Mouse (Mus musculus) MEL (cell line): Measurements from ENCODE around the gene Dirc2. TPM values are rescaled to one million over a fixed set of nuclear protein-coding genes. Genes with fewer than 3 reads are reported as not detected.
A peak's percentile ranks its signal among the peaks of the same experiment; 100 is the strongest.

Source experiments
- DNase-seq: peaks from one replicate; pipeline ENCODE4 v3.0.0; 2011; ENCODE audit warnings: low read depth, low spot score
- H3K27ac ChIP-seq: 2 replicates; pipeline ENCODE4 v1.5.1; 2012; ENCODE audit warnings: low read depth, mild to moderate bottlenecking, control low read depth, low read length, moderate library complexity; ENCODE audit not compliant: control insufficient read depth
- H3K27me3 ChIP-seq, 2 experiments: fragments of 150-350 bp in 1 of 2; sonication (generic) in 1 of 2; 2 replicates each; pipeline ENCODE4 v1.6.1; 2012; ENCODE audit warnings: low read length in 2 of 2, mild to moderate bottlenecking in 2 of 2, improper control_type of control experiment in 1 of 2, moderate library complexity in 1 of 2; ENCODE audit not compliant: insufficient read depth in 2 of 2, control insufficient read depth in 1 of 2
- H3K36me3 ChIP-seq, 2 experiments: 2 replicates each; pipeline ENCODE4 v1.6.1; 2012 to 2014; ENCODE audit warnings: low read length in 2 of 2, improper control_type of control experiment in 1 of 2, inconsistent platforms in 1 of 2, mild to moderate bottlenecking in 1 of 2; ENCODE audit not compliant: insufficient read depth in 2 of 2, control insufficient read depth in 1 of 2
- H3K4me1 ChIP-seq, 2 experiments: fragments of 150-350 bp in 1 of 2; sonication (generic) in 1 of 2; 2 replicates each; pipeline ENCODE4 v1.6.1; 2012; ENCODE audit warnings: low read length in 2 of 2, improper control_type of control experiment in 1 of 2, mild to moderate bottlenecking in 1 of 2; ENCODE audit not compliant: insufficient read depth in 2 of 2, control insufficient read depth in 1 of 2
- H3K4me3 ChIP-seq, 2 experiments: fragments of 150-350 bp in 1 of 2; sonication (generic) in 1 of 2; 2 replicates each; pipeline ENCODE4 v1.5.1; 2012; ENCODE audit warnings: low read depth in 2 of 2, low read length in 2 of 2, mild to moderate bottlenecking in 2 of 2, moderate library complexity in 2 of 2, control low read depth in 1 of 2, improper control_type of control experiment in 1 of 2; ENCODE audit not compliant: control insufficient read depth in 1 of 2, insufficient read depth in 1 of 2
- H3K79me2 ChIP-seq: 2 replicates; pipeline ENCODE4 v1.6.1; 2012; ENCODE audit warnings: mild to moderate bottlenecking, low read length, moderate library complexity; ENCODE audit not compliant: control insufficient read depth, poor library complexity, insufficient read depth
- H3K9ac ChIP-seq: 2 replicates; pipeline ENCODE4 v1.6.1; 2012; ENCODE audit warnings: low read depth, mild to moderate bottlenecking, control low read depth, low read length, moderate library complexity; ENCODE audit not compliant: control insufficient read depth, poor library complexity, severe bottlenecking
- H3K9me3 ChIP-seq: fragments of 150-350 bp; sonication (generic); replicated peaks from 2 replicates; pipeline ENCODE4 v1.6.1; 2012; ENCODE audit warnings: mild to moderate bottlenecking, low read length, improper control_type of control experiment, moderate library complexity; ENCODE audit not compliant: insufficient read depth
- BHLHE40 ChIP-seq: IDR thresholded peaks from 2 replicates; pipeline ENCODE4 v1.6.1; 2012; ENCODE audit warnings: low read depth, mild to moderate bottlenecking, inconsistent platforms, low read length, improper control_type of control experiment, borderline replicate concordance
- CHD1 ChIP-seq: IDR thresholded peaks from 2 replicates; pipeline ENCODE4 v1.6.1; 2012; ENCODE audit warnings: low read depth, mild to moderate bottlenecking, inconsistent platforms, low read length, improper control_type of control experiment
- E2F4 ChIP-seq: IDR thresholded peaks from 2 replicates; pipeline ENCODE4 v1.6.1; 2011; ENCODE audit warnings: low read depth, low read length, improper control_type of control experiment, borderline replicate concordance
- ELF1 ChIP-seq: IDR thresholded peaks from 2 replicates; pipeline ENCODE4 v1.6.1; 2014; ENCODE audit warnings: low read depth, mild to moderate bottlenecking, inconsistent platforms, low read length, improper control_type of control experiment, moderate library complexity
- EP300 ChIP-seq, 2 experiments: IDR thresholded peaks; 2 replicates each; pipeline ENCODE4 v1.6.1; 2011; ENCODE audit warnings: improper control_type of control experiment in 2 of 2, low read length in 2 of 2, low read depth in 1 of 2, mild to moderate bottlenecking in 1 of 2
- ETS1 ChIP-seq: IDR thresholded peaks from 2 replicates; pipeline ENCODE4 v1.6.1; 2012; ENCODE audit warnings: low read depth, mild to moderate bottlenecking, inconsistent platforms, low read length, improper control_type of control experiment, moderate library complexity
- HCFC1 ChIP-seq: IDR thresholded peaks from 2 replicates; pipeline ENCODE4 v1.6.1; 2012; ENCODE audit warnings: low read depth, mild to moderate bottlenecking, inconsistent platforms, low read length, improper control_type of control experiment, moderate library complexity
- KAT2A ChIP-seq: conservative IDR thresholded peaks from 2 replicates; pipeline ENCODE4 v1.6.1; 2012; ENCODE audit warnings: low read depth, low read length, improper control_type of control experiment, inconsistent platforms
- MEF2A ChIP-seq: IDR thresholded peaks from 2 replicates; pipeline ENCODE4 v1.6.1; 2014; ENCODE audit warnings: low read depth, mild to moderate bottlenecking, inconsistent platforms, low read length, improper control_type of control experiment; ENCODE audit not compliant: poor library complexity, insufficient replicate concordance, severe bottlenecking; ENCODE audit errors: extremely low read depth
- MXI1 ChIP-seq: IDR thresholded peaks from 2 replicates; pipeline ENCODE4 v1.6.1; 2011; ENCODE audit warnings: mild to moderate bottlenecking, low read depth, low read length, improper control_type of control experiment
- MYB ChIP-seq: IDR thresholded peaks from 2 replicates; pipeline ENCODE4 v1.6.1; 2011; ENCODE audit warnings: mild to moderate bottlenecking, low read depth, low read length, improper control_type of control experiment
- NRF1 ChIP-seq: IDR thresholded peaks from 2 replicates; pipeline ENCODE4 v1.6.1; 2014; ENCODE audit warnings: low read depth, mild to moderate bottlenecking, inconsistent platforms, low read length, improper control_type of control experiment, moderate library complexity; ENCODE audit not compliant: poor library complexity, insufficient read depth, severe bottlenecking
- POLR2AphosphoS2 ChIP-seq: IDR thresholded peaks from 2 replicates; pipeline ENCODE4 v1.6.1; 2011; ENCODE audit warnings: low read length, improper control_type of control experiment
- RAD21 ChIP-seq: IDR thresholded peaks from 2 replicates; pipeline ENCODE4 v1.6.1; 2011; ENCODE audit warnings: mild to moderate bottlenecking, low read depth, low read length, improper control_type of control experiment
- RCOR1 ChIP-seq: IDR thresholded peaks from 2 replicates; pipeline ENCODE4 v1.6.1; 2012; ENCODE audit warnings: low read depth, mild to moderate bottlenecking, inconsistent platforms, low read length, improper control_type of control experiment
- TCF12 ChIP-seq: IDR thresholded peaks from 2 replicates; pipeline ENCODE4 v1.6.1; 2014; ENCODE audit warnings: low read depth, mild to moderate bottlenecking, inconsistent platforms, low read length, improper control_type of control experiment, moderate library complexity
- UBTF ChIP-seq: IDR thresholded peaks from 2 replicates; pipeline ENCODE4 v1.6.1; 2012; ENCODE audit warnings: low read depth, mild to moderate bottlenecking, inconsistent platforms, low read length, improper control_type of control experiment, moderate library complexity, borderline replicate concordance; ENCODE audit not compliant: insufficient read depth
- USF1 ChIP-seq: IDR thresholded peaks from 2 replicates; pipeline ENCODE4 v1.6.1; 2014; ENCODE audit warnings: low read depth, mild to moderate bottlenecking, inconsistent platforms, low read length, improper control_type of control experiment, moderate library complexity
- USF2 ChIP-seq, 2 experiments: IDR thresholded peaks; 2 replicates each; pipeline ENCODE4 v1.6.1; 2011 to 2012; ENCODE audit warnings: improper control_type of control experiment in 2 of 2, low read length in 2 of 2, borderline replicate concordance in 1 of 2, inconsistent platforms in 1 of 2, low read depth in 1 of 2, mild to moderate bottlenecking in 1 of 2; ENCODE audit not compliant: insufficient read depth in 1 of 2
- ZKSCAN1 ChIP-seq: IDR thresholded peaks from 2 replicates; pipeline ENCODE4 v1.6.1; 2012; ENCODE audit warnings: low read depth, mild to moderate bottlenecking, inconsistent platforms, low read length, improper control_type of control experiment, moderate library complexity
- ZNF384 ChIP-seq: IDR thresholded peaks from 2 replicates; pipeline ENCODE4 v1.6.1; 2012; ENCODE audit warnings: low read depth, mild to moderate bottlenecking, inconsistent platforms, low read length, improper control_type of control experiment
- polyA plus RNA-seq, 2 experiments: library from polyadenylated mRNA; stranded (reverse) in 1 of 2; unstranded in 1 of 2; fragments of >175 nt in 1 of 2; fragments of >200 nt in 1 of 2; gene quantifications; 2 replicates each; pipeline versions ENCODE4 v1.2.1 to v1.2.4; 2012; ENCODE audit warnings: low replicate concordance in 2 of 2, low read depth in 1 of 2; ENCODE audit not compliant: insufficient read length in 2 of 2, insufficient read depth in 1 of 2, missing spikeins in 1 of 2
- total RNA-seq: library from RNA; depleted of rRNA; stranded (reverse); fragments of 300-350 nt; gene quantifications from 2 replicates; pipeline ENCODE4 v1.2.3, GENCODE M21; 2012

The Dirc2 gene
- total and polyA plus RNA-seq, 3 experiments: 1.6 to 4.1 TPM; not detected in 1

DNA sequence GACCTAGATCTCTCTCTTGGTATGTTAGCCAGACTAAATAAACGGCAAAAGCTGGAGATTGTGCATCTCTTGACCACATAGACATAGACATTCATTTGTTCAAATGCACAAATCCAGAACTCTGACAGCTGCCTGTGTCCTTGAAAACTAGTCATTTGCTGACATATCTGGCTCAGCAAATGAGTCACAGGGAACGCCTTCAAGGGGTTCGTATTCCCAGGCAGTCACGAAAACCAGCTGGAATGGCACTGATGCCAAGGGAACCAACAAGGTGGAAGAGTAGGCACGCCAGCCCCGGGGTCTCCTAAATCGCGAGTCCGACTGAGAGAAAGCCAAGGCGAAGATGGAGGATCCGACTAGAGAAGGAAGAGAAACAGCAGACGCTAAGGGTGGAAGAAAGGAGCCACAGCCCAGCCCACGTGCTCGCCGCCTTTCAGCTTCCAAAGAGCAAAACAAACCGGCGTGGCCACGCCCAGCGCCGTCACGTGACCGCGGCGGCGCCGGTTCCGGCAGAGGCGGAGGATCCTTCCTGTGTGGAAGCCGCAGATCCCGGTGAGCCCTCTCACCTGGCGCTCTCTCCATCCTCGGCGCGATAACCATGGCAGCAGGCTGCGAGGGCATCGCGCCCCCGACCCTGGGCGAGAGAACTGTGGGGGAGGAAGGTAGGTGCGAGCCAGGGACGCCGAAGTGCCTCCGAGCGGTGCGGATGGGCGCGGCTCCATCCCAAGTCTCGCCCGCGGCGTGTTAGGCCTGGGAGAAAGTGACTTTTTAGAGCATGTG is 912 bp upstream of the Dirc2 start, which contains the start of gene Hspbap1 (continued):
- peak; percentile 100 for TF ChIP-seq MXI1
- TF ChIP-seq ZNF384: no peak
- no peak for TF ChIP-seq ZKSCAN1
- no peak; the same call in 1 of the 2 replicates for TF ChIP-seq KAT2A

DNA sequence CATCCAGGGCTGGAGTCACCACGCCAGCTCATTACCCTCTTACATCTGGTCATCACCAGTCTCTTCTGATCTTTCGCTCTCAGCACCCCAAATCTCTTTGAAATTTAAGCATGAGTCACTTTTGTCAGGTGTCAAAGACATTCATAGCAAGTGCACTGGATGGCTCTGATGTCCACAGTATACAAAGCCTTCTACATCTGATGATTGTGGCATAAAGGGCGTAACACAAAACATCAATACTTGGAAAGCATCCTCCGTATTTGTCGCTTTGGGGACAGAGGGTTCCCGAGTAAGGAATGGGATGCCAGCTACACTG is 729 bp downstream of the Dirc2 start:
- no peak overlapping the region for H3K27ac ChIP-seq
- no peaks in the 10 kb centered on the region for H3K27me3 ChIP-seq
- peaks cover 12% of the 10 kb centered on the region for H3K79me2 ChIP-seq
- no peak for TF ChIP-seq TCF12
- no peak for TF ChIP-seq POLR2AphosphoS2
- no peak for TF ChIP-seq UBTF
- TF ChIP-seq USF2 (IDR thresholded peaks at IDR 0.05; ENCODE audit: borderline replicate concordance in 1 of 2, insufficient read depth in 1 of 2, low read depth in 1 of 2, low read length in 2 of 2): no peak
- no peak for TF ChIP-seq USF1
- TF ChIP-seq BHLHE40: no peak
- TF ChIP-seq MEF2A: no peak
- TF ChIP-seq CHD1: no peak
- no peak for TF ChIP-seq ELF1
- no peak for TF ChIP-seq ZNF384
- TF ChIP-seq ZKSCAN1: no peak
- no peak for TF ChIP-seq RCOR1
- no peak for TF ChIP-seq RAD21
- TF ChIP-seq NRF1: no peak
- no peak for TF ChIP-seq HCFC1
- TF ChIP-seq EP300 (IDR thresholded peaks at IDR 0.05; ENCODE audit: low read depth in 1 of 2, low read length in 2 of 2): no peak
- TF ChIP-seq ETS1: no peak
- TF ChIP-seq MXI1: no peak
- TF ChIP-seq E2F4: no peak
- TF ChIP-seq MYB: no peak
- peak overlapping the region; percentile 75 to 92 for H3K4me3 ChIP-seq
- peaks cover 0 to 12% of the 10 kb centered on the region in 2 experiments; a peak in 2 of 4 replicates for H3K36me3 ChIP-seq
- peaks cover 5 to 23% of the 10 kb centered on the region in 2 experiments for H3K4me1 ChIP-seq
- H3K9ac ChIP-seq: peak overlapping the region; percentile 83
- DNase-seq: no peak
- no peaks in the 10 kb centered on the region for H3K9me3 ChIP-seq
